Mouse (Mus musculus) ES-E14 (cell line): ENCODE results near the gene Asb8.

ENCODE experiments used
- CHD2 ChIP-seq: IDR thresholded peaks from 2 replicates; pipeline ENCODE4 v1.6.1; 2014; ENCODE audit warnings: mild to moderate bottlenecking, low read depth, low read length, inconsistent platforms
- HCFC1 ChIP-seq: IDR thresholded peaks from 2 replicates; pipeline ENCODE4 v1.6.1; 2012; ENCODE audit warnings: low read length, inconsistent platforms, borderline replicate concordance; ENCODE audit not compliant: insufficient read depth

- TF ChIP-seq CHD2 (no peak), HCFC1 (no peak)
These were observed 75.8 kb downstream of the Asb8 start for GRCm38 (mm10) chr15:98089421-98090183.
